Mouse (Mus musculus): ENCODE results near the gene Ripply3.

GRCm38 (mm10) chr16:94312663-94313228, 15.5 kb upstream of the Ripply3 start:
- no peak for TF ChIP-seq CTCF (IDR thresholded peaks at IDR 0.05; ENCODE audit: insufficient read depth, low read depth, low read length)
- no peak; the same call in 1 of the 2 replicates for TF ChIP-seq POLR2A (IDR thresholded peaks at IDR 0.05; ENCODE audit: insufficient read depth, low read depth, low read length)
